Mouse (Mus musculus): ENCODE measurements around the gene Ell2. TPM values are rescaled to one million over a fixed set of nuclear protein-coding genes. Genes with fewer than 3 reads are reported as not detected.

The Ell2 gene
- polyA plus RNA-seq, 2 experiments = 30.5 to 41.2 TPM

DNA sequence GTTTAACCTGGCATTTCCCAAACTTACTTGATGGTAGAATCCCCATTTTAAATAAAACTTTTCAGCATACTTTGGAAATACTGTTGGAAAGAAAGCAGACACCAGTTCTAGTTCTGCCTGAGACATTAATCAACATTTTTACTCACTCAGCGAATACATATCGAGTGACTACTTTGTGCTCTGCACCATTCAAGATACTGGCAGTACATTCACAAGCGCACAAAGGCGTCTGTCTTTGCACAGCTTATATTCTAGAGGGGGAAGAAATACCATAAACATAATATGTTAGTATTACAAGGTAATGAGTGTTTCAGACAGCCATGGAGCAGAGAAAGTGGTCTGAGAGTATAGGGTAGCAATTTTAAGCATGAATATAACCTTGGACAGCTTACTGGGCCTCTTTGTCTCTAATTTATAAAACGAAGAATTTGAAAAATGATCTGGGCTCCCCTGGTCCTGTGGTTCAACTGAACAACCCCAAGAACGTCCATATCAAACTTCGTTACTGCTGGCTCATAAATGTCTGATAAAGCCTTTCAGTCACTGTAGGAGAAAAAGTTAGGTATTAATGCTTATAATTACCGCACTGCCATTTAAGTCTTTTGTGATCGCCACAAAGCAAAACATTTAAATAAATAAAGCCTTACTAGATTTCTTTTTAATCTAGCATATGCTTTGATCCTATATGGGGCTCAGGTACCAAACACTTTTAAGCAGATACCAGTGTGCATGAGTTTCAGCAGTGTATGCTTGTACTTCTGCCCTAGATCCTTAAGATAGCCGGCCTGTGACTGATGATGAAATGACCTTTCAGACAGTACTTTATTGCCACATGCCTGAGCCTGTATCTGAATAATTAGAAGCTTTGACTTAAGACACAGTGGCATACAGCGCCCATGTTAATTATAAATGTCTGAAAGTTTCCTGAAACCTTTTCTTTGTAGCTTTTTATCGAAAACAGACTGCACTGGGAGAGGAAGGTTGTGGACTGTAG lies 35.5 kb downstream of the Ell2 start:
- Histone ChIP-seq H3K4me1 (replicated peaks; ENCODE audit: control insufficient read depth in 2 of 2, insufficient read depth in 2 of 2, low read length in 1 of 2) (peaks cover 81 to 89% of the 10 kb centered on the region in 2 experiments), H3K27me3 (ENCODE audit: control insufficient read depth, insufficient read depth, low read length) (no peaks in the 10 kb centered on the region), H3K9ac (replicated peaks) (peak overlapping the region; percentile 50), H3K4me2 (ENCODE audit: low read depth) (peak overlapping the region; percentile 65), H3K27ac (peak overlapping the region; percentile 86), H3K36me3 (replicated peaks; ENCODE audit: control insufficient read depth, insufficient read depth, low read depth) (peaks cover 12% of the 10 kb centered on the region), H3K4me3 (ENCODE audit: insufficient read depth in 1 of 2, low read depth in 2 of 2, low read length in 2 of 2) (no peak overlapping the region; a peak in 1 of 4 replicates), H3K9me3 (ENCODE audit: control insufficient read depth, low read length) (no peaks in the 10 kb centered on the region)
- ATAC-seq (ENCODE audit: insufficient read depth) (no peak), DNase-seq (ENCODE audit: low read depth in 3 of 3, low spot score in 3 of 3) (no peak)
- TF ChIP-seq CTCF (IDR thresholded peaks at IDR 0.05; ENCODE audit: low read depth) (no peak), EP300 (IDR thresholded peaks at IDR 0.05; ENCODE audit: low read depth) (no peak)
- WGBS (ENCODE audit: insufficient replicate concordance) = 34% methylated on average over 12 of the region's 12 CpGs

DNA sequence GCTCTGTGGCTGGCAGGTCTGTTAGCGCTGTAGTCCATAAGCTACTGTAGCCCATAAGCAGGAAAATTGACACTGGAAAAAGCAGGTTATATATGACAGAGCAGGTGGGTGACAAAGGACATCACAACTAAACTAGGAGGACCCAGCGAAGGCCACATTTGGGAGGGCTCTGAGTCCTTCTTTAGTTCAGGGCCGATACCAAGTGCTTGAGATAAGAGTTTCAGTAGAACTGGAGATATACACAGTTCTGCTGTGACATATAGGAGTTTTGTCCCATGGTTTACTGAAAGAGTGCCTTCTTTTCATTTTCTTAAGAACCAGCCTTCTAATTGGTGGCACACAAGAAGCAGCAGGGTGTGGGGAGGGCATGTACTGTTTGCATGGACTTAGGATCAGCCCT lies 36.4 kb downstream of the Ell2 start:
- H3K27ac ChIP-seq = peak overlapping the region; percentile 58
- TF ChIP-seq CTCF (IDR thresholded peaks at IDR 0.05; ENCODE audit: low read depth) (no peak), EP300 (IDR thresholded peaks at IDR 0.05; ENCODE audit: low read depth) (no peak)
- peaks cover 80 to 85% of the 10 kb centered on the region in 2 experiments for H3K4me1 ChIP-seq (replicated peaks; ENCODE audit: control insufficient read depth in 2 of 2, insufficient read depth in 2 of 2, low read length in 1 of 2)
- no peaks in the 10 kb centered on the region for H3K9me3 ChIP-seq (ENCODE audit: control insufficient read depth, low read length)
- H3K9ac ChIP-seq (replicated peaks) = 0 out of 2 replicates have a peak overlapping the region, but pooled peaks have one; percentile 36
- ATAC-seq (ENCODE audit: insufficient read depth) (0 out of 2 replicates have a peak, but pooled peaks have one; percentile 12), DNase-seq (ENCODE audit: low read depth in 3 of 3, low spot score in 3 of 3) (no peak)
- H3K27me3 ChIP-seq (ENCODE audit: control insufficient read depth, insufficient read depth, low read length) = no peaks in the 10 kb centered on the region
- no peak overlapping the region for H3K4me3 ChIP-seq (ENCODE audit: insufficient read depth in 1 of 2, low read depth in 2 of 2, low read length in 2 of 2)
- 39% methylated on average over 3 of the region's 3 CpGs for WGBS (ENCODE audit: insufficient replicate concordance)
- H3K36me3 ChIP-seq (replicated peaks; ENCODE audit: control insufficient read depth, insufficient read depth, low read depth) = peaks cover 17% of the 10 kb centered on the region
- peak overlapping the region; percentile 65 for H3K4me2 ChIP-seq (ENCODE audit: low read depth)

DNA sequence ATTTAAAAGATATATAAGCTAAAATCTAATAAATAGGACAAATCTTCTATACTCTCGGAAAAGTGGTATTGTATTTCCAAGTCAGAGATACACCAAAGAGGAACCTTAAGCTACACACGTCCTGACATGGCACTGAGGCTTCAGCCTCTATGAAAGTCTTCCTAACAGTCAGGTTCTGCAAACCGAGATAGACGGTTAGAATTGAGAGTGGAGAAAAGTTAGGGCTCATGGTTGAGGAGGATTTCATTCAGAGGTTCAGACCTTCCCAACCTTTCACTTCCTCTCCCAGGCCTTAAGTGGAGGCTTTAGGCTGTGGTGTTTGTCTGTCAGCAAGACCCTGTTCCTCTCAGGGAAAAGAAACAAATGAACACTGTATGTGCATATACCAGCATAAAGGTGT lies 37.5 kb downstream of the Ell2 start:
- no peaks in the 10 kb centered on the region for H3K27me3 ChIP-seq (ENCODE audit: control insufficient read depth, insufficient read depth, low read length)
- H3K4me1 ChIP-seq (replicated peaks; ENCODE audit: control insufficient read depth in 2 of 2, insufficient read depth in 2 of 2, low read length in 1 of 2) = peaks cover 74 to 77% of the 10 kb centered on the region in 2 experiments
- 57% methylated on average over 4 of the region's 4 CpGs for WGBS (ENCODE audit: insufficient replicate concordance)

DNA sequence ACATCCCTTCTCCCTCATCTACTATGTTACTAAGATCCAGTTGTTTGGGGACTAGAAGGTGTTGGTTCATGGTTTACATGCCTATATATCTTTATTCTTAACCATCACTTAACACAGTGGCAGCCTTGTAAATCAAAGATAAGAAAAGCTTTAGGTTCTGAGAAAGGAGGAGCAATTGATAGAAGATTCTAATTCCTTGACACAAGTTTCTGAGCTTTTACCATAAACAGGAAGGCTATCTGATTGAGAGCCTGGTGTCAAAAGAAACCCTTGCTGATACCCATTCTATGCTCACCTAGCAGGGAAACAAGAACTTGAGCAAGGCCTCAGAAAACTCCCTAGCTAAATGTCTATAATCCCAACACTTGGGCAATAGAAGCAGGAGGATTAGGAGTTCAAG lies 38.8 kb downstream of the Ell2 start:
- H3K27ac ChIP-seq = no peak overlapping the region; the same call in 1 of the 2 replicates
- H3K4me3 ChIP-seq (ENCODE audit: insufficient read depth in 1 of 2, low read depth in 2 of 2, low read length in 2 of 2) = no peak overlapping the region
- H3K36me3 ChIP-seq (replicated peaks; ENCODE audit: control insufficient read depth, insufficient read depth, low read depth) = peaks cover 36% of the 10 kb centered on the region
- peaks cover 62 to 70% of the 10 kb centered on the region in 2 experiments for H3K4me1 ChIP-seq (replicated peaks; ENCODE audit: control insufficient read depth in 2 of 2, insufficient read depth in 2 of 2, low read length in 1 of 2)
- peak overlapping the region; percentile 16; the same call in 1 of the 2 replicates for H3K9ac ChIP-seq (replicated peaks)
- H3K9me3 ChIP-seq (ENCODE audit: control insufficient read depth, low read length) = no peaks in the 10 kb centered on the region
- H3K4me2 ChIP-seq (ENCODE audit: low read depth) = no peak overlapping the region; the same call in 1 of the 2 replicates
- ATAC-seq (ENCODE audit: insufficient read depth) (no peak), DNase-seq (ENCODE audit: low read depth in 3 of 3, low spot score in 3 of 3) (no peak)
- no peaks in the 10 kb centered on the region for H3K27me3 ChIP-seq (ENCODE audit: control insufficient read depth, insufficient read depth, low read length)
- TF ChIP-seq CTCF (IDR thresholded peaks at IDR 0.05; ENCODE audit: low read depth) (no peak), EP300 (IDR thresholded peaks at IDR 0.05; ENCODE audit: low read depth) (0 out of 2 replicates have a peak, but pooled peaks have one; percentile 2)

More for the DNA sequence above, 37.5 kb downstream of the Ell2 start:
- DNase-seq (ENCODE audit: low read depth in 3 of 3, low spot score in 3 of 3) (no peak), ATAC-seq (ENCODE audit: insufficient read depth) (no peak)
- peaks cover 27% of the 10 kb centered on the region for H3K36me3 ChIP-seq (replicated peaks; ENCODE audit: control insufficient read depth, insufficient read depth, low read depth)
- no peaks in the 10 kb centered on the region for H3K9me3 ChIP-seq (ENCODE audit: control insufficient read depth, low read length)
- peak overlapping the region; percentile 46; the same call in 1 of the 2 replicates for H3K27ac ChIP-seq
- TF ChIP-seq CTCF (IDR thresholded peaks at IDR 0.05; ENCODE audit: low read depth) (no peak), EP300 (IDR thresholded peaks at IDR 0.05; ENCODE audit: low read depth) (no peak)
- H3K4me3 ChIP-seq (ENCODE audit: insufficient read depth in 1 of 2, low read depth in 2 of 2, low read length in 2 of 2) = no peak overlapping the region
- no peak overlapping the region for H3K9ac ChIP-seq (replicated peaks)
- H3K4me2 ChIP-seq (ENCODE audit: low read depth) = no peak overlapping the region

DNA sequence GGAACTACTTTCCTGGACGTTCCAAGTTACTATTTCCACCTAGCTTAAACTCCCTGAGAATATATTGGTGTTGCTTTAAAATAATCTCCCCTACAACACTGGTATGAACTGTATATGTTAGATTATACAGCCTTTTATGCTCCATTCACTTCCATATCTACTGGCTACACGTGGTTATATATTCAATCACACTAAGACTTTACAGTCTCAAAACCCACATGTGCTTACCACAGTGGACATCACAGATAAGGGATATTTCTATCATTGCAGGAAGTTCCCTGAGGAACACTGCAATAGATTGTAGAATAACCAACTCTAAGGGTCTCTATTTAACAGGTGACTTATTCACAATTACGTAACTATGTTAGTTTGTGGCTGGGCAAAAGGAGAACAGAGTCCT lies 40.7 kb downstream of the Ell2 start:
- Histone ChIP-seq H3K27ac (peak overlapping the region; percentile 19), H3K36me3 (replicated peaks; ENCODE audit: control insufficient read depth, insufficient read depth, low read depth) (peaks cover 48% of the 10 kb centered on the region), H3K9me3 (ENCODE audit: control insufficient read depth, low read length) (no peaks in the 10 kb centered on the region), H3K9ac (replicated peaks) (no peak overlapping the region), H3K4me2 (ENCODE audit: low read depth) (0 out of 2 replicates have a peak overlapping the region, but pooled peaks have one; percentile 8), H3K4me1 (replicated peaks; ENCODE audit: control insufficient read depth in 2 of 2, insufficient read depth in 2 of 2, low read length in 1 of 2) (peaks cover 42 to 52% of the 10 kb centered on the region in 2 experiments), H3K4me3 (ENCODE audit: insufficient read depth in 1 of 2, low read depth in 2 of 2, low read length in 2 of 2) (no peak overlapping the region), H3K27me3 (ENCODE audit: control insufficient read depth, insufficient read depth, low read length) (no peaks in the 10 kb centered on the region)
- 26% methylated on average over 3 of the region's 3 CpGs for WGBS (ENCODE audit: insufficient replicate concordance)
- TF ChIP-seq EP300 (IDR thresholded peaks at IDR 0.05; ENCODE audit: low read depth) = peak; percentile 63
- no peak for TF ChIP-seq CTCF (IDR thresholded peaks at IDR 0.05; ENCODE audit: low read depth)
- peak; percentile 63 for ATAC-seq (ENCODE audit: insufficient read depth)
- no peak for DNase-seq (ENCODE audit: low read depth in 3 of 3, low spot score in 3 of 3)
